In the genomic region with DNA sequence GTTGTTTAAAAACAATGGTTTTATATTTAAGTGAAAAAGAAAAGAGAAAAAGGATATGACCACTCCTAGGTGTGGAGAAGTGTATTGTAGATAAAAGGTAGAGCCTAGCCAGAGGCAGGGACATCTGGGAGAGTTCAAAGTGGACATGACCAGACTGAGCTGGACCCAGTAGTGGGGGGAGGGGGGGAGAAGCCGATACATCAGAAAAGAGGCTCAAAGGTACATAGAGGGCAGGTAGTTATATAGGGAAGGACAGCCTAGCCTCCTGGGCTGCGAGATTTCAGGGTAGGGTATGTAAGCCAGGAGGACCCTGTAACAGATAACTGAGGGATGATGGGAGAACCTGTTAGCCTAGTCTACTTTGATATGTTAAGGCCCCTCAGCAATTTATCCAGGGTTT, we compare ENCODE assay signal across 28 mouse cellular contexts.
"Had no signal": no experiment of that assay in that cellular context is flagged by ENCODE, and none has a peak within 500 bp of the region (broad histone marks: within the 10 kb centered on the region; RNA-seq: fewer than 3 reads in every experiment).

No protein-coding gene starts in this region.

- H3K4me2 ChIP-seq: embryonic facial prominence, embryonic 12.5 days; embryonic facial prominence, embryonic 13.5 days; embryonic facial prominence, embryonic 15.5 days; forebrain, embryonic 12.5 days; forebrain, embryonic 13.5 days; forebrain, embryonic 15.5 days had no signal

- H3K9me3 ChIP-seq: embryonic facial prominence, embryonic 10.5 days; embryonic facial prominence, embryonic 12.5 days; embryonic facial prominence, embryonic 13.5 days; embryonic facial prominence, embryonic 15.5 days; forebrain, embryonic 10.5 days; forebrain, embryonic 12.5 days; forebrain, embryonic 13.5 days; forebrain, embryonic 15.5 days had no signal

- H3K36me3 ChIP-seq: embryonic facial prominence, embryonic 15.5 days; forebrain, embryonic 12.5 days; forebrain, embryonic 15.5 days had no signal

- H3K27me3 ChIP-seq: embryonic facial prominence, embryonic 12.5 days; embryonic facial prominence, embryonic 13.5 days; embryonic facial prominence, embryonic 15.5 days; forebrain, embryonic 12.5 days; forebrain, embryonic 13.5 days; forebrain, embryonic 15.5 days had no signal

- DNase-seq: cerebellum, adult 2 months; cerebellum, adult 8-10 months; cerebellum, adult 9-10 months; cerebellum, adult 9-11 months; cerebellum, postnatal 10 days; cerebellum, postnatal 14 days; cerebellum, postnatal 25 days; cerebellum, postnatal 36 days; embryo, embryonic 11 days; forebrain, postnatal 0 days; gastrocnemius, adult 2 months; gastrocnemius, postnatal 10 days; gastrocnemius, postnatal 14 days; gastrocnemius, postnatal 25 days; gastrocnemius, postnatal 36 days; heart, adult 11 months; heart, adult 18-20 months had no signal

- H3K27ac ChIP-seq: embryonic facial prominence, embryonic 10.5 days; embryonic facial prominence, embryonic 12.5 days; embryonic facial prominence, embryonic 13.5 days; embryonic facial prominence, embryonic 15.5 days; forebrain, embryonic 10.5 days; forebrain, embryonic 12.5 days; forebrain, embryonic 13.5 days; forebrain, embryonic 15.5 days; gastrocnemius, adult 2 months had no signal

- H3K9ac ChIP-seq: embryonic facial prominence, embryonic 12.5 days; embryonic facial prominence, embryonic 13.5 days; embryonic facial prominence, embryonic 15.5 days; forebrain, embryonic 12.5 days; forebrain, embryonic 13.5 days; forebrain, embryonic 15.5 days; forebrain, postnatal 0 days had no signal

- H3K4me3 ChIP-seq: embryonic facial prominence, embryonic 10.5 days; embryonic facial prominence, embryonic 12.5 days; embryonic facial prominence, embryonic 13.5 days; embryonic facial prominence, embryonic 15.5 days; erythroblast, embryonic 14.5 days; forebrain, embryonic 10.5 days; forebrain, embryonic 12.5 days; forebrain, embryonic 13.5 days; forebrain, embryonic 15.5 days; gastrocnemius, adult 2 months had no signal

- ATAC-seq: forebrain, embryonic 13.5 days; forebrain, embryonic 14.5 days; forebrain, embryonic 15.5 days; forebrain, embryonic 16.5 days; forebrain, postnatal 0 days had no signal
